Mouse (Mus musculus) mouse embryonic stem cell (cell line): ENCODE measurements at regions not wholly inside any gene's neighbourhood (a gene's known extent, or its start where the extent isn't known, plus 50 kb on each side); places are given as distances from the start of the nearest gene placed in this dataset.

Experiments used
- in situ Hi-C, 2 experiments: fragments of 300-500 bp; cut with MboI; formaldehyde crosslinking; loops; 1 replicate in 1 of 2; 3 replicates in 1 of 2; pipeline ENCODE4 v1.14.3; 2019 to 2020; ENCODE audit warnings: low sequenced_read_pairs in 2 of 2, low pct_unique_long_range_greater_than_20kb in 1 of 2, mixed read lengths in 1 of 2; ENCODE audit not compliant: unreplicated experiment in 1 of 2

DNA sequence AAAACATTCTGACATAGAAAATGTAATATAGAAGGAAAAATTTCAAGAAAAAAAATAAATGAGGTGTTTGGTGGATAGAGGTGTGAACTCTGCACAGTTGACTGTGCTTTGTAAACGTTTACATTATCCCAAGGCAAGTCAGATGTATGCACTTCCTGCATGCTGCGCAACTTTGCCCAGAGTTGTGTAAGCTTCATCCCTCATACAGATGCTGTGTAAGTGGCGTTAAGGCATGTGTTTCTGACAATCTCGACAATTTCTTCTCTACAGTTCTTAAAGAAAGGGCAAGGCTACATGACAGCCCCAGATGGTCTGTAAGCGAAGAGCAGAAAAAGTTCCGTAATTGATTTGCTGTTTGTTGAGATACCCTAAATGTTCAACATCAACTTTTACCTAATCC lies 476.6 kb upstream of the Pitx2 start:
- in situ Hi-C loops: no loop called here

DNA sequence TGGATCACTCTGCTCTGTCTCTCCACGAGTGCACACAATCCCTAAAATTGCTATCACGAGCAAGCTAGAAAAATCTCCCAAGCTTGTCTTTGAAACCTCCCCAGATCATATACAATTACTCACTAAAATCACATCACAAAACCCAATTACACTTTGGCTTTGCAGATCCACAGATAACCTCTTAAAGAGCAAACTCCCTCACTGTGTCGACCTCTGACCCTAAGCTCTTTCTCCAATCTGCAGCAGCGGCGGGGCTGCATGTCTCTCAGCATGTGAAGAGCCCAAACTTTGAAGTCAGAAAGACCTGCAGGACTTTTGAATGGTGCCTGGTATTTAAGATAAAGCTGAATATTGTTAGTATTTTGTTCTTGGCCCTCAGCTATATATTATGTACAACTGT lies 479.4 kb upstream of the Pitx2 start:
- in situ Hi-C loops: no loop called here

DNA sequence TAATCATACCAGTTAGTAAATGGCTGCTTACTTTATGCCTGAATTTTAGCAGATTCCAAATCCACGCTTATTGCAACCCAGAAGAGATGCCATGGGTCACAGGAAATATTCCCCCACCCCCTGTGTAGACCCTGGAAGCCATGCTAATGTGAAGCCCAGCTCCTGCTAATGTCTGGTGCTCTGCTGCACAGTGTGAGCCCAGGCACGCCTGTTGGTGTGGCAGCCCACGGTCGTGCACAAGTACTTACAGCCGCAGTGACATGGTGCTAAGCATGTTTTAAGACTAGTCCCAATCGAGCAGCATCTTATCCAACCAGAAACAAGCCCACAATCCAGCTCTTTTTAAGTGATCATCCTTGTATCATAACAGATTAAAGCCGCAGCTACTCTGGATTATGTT lies 480.5 kb upstream of the Pitx2 start:
- in situ Hi-C loops: no loop called here

GRCm38 (mm10) chr3:128707270-128707669 lies 492.4 kb upstream of the Pitx2 start:
- in situ Hi-C loops: no loop called here

- in situ Hi-C loops: no loop called here
Observed at GRCm38 (mm10) chr3:128668468-128669127, 531.1 kb upstream of the Pitx2 start.

DNA sequence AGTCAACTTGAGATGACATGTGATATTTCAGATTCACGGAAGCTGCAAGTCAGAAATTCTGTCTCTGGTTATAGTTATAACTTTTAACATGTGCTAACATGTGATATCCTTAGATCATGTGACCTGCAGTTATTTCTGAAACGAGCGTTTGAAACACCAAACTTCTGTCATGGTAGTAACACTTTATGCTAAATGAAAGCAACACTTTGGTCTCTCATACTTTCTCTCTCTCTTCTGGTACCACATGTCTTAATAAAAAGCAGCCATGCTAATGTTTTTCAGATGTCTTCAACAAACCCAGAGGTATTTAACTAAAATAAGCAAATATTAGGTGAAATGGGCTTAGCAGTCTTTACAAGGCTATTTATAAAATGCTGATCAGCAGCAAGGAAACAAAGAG lies 534.5 kb upstream of the Pitx2 start:
- in situ Hi-C loops: no loop called here

GRCm38 (mm10) chr3:128636960-128637755 lies 562.5 kb upstream of the Pitx2 start:
- in situ Hi-C loops: no loop called here

DNA sequence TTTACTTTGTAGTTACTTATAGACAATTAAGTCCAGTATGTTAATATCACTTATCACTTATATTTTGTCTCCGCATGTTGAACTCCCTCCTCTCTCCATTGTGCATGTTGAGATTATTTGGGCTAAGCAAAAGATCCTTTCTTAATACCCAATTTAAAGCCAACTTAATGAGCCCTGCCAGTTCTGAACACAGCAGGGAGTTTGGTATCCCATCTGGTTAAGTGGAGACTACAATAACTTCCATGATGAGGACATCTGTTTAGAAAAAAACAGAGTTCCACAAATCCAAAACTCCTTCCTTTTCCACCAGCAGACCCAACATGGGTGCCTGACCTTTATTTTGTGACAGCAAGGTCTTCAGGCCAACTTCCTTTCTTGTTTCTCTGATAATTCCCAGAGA lies 572.0 kb upstream of the Pitx2 start:
- in situ Hi-C loops: no loop called here

- in situ Hi-C loops: no loop called here
Observed at GRCm38 (mm10) chr3:128616675-128617074, 583.0 kb upstream of the Pitx2 start.

DNA sequence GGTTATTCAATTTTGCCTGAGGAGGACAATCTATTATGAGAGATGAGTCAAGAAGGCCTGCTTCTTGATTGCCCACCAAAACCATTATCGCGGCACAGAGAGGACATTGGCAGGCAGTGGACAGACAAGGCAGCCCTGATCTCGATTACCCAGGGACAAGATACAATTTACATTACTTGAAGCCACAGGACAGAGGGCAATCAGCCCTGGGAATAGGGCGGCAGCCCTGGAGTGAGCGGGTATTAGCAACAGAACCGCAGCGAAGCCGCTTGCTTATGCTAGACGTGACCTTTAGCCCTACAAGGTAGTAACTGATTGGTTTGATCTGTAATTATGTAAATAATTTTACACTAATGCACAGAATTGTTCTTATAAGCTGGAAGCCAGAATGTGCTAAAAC lies 586.0 kb upstream of the Pitx2 start:
- in situ Hi-C loops: no loop called here

- in situ Hi-C loops: no loop called here
Observed at GRCm38 (mm10) chr3:128610731-128611130, 588.9 kb upstream of the Pitx2 start.

GRCm38 (mm10) chr3:128608694-128609093 lies 591.0 kb upstream of the Pitx2 start:
- in situ Hi-C loops: no loop called here

DNA sequence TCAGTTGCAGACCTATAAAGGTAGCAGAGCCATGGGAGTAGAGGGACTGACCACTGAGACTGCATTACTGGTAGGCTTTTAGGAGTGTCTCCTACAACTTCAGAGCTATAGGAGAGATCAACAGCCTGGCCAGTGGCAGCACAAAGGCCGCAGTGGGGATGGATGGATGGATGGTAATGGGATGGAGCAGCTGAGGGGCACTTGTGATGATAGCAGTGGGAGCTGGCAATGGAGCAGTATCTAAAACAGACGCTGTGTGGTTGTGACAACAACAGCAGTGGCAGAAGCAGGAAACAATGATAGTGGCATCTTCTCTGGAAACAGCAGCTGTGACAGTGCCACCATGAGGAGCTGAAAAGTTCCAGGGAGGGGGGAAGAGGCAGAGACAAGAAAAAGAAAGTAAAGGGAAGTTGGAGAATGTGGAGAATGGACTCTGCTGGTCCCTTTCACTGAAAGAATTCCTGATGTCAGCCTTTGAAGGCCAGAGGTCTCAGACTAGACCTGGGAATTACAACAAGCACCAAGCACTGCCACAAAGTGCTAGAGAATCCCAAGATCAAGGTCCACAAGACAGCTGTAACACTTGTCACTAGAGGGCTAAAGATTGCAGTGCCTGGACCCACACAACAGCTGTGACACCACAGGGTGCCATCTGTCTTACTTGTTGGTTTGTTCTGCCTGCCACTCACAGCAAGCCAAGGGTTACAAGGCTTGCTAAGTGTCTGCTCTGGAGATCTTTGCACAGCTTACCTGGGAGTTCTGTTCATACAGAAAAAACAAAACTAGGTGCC lies 624.1 kb upstream of the Pitx2 start:
- in situ Hi-C loops: no loop called here

GRCm38 (mm10) chr3:128570551-128570950 lies 629.1 kb upstream of the Pitx2 start:
- in situ Hi-C loops: no loop called here

- in situ Hi-C loops: no loop called here
Observed at GRCm38 (mm10) chr3:128565386-128565785, 634.3 kb upstream of the Pitx2 start.

GRCm38 (mm10) chr3:128546416-128547327 lies 650.5 kb upstream of the Fam241a start:
- in situ Hi-C loops: no loop called here

DNA sequence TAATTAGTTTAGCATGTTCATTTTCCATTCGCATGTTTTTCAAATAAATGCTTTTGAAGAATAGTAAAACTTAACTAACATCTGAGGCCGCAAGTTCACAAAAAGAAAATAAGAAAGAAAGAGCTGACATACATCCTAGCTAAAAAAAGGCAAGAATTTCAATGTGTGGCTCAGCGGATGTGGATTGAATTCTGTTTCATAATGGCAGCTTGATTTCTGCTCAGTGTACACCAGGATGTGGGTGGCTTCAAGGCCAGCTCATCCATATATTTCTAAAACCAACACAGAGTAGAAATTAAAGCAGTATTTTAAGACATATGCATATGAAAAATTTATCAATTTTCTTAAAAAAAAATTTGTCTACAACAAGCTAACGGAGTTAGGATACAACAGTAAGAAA lies 629.3 kb upstream of the Fam241a start:
- in situ Hi-C loops: no loop called here

GRCm38 (mm10) chr3:128520671-128521103 lies 624.6 kb upstream of the Fam241a start:
- in situ Hi-C loops: no loop called here
